Mouse (Mus musculus) mouse trophoblast stem cell (cell line): ENCODE data around the gene Dcaf11.

Experiments
- in situ Hi-C, 2 experiments: fragments of 300-500 bp; cut with MseI, MboI; formaldehyde crosslinking; loops; 2 replicates in 1 of 2; 3 replicates in 1 of 2; pipeline ENCODE4 v1.15.1; 2025

Gene Dcaf11

GRCm38 (mm10) chr14:55559799-55560201 is at the start of gene Dcaf11:
Dcaf11 (plus strand) TSS chr14:55560006.
- in situ Hi-C loops, result no loop called here

GRCm38 (mm10) chr14:55510125-55510731 is 49.6 kb upstream of the Dcaf11 start, which contains the start of gene Cpne6:
Cpne6 (plus strand) TSS chr14:55510445.
- in situ Hi-C loops, result no loop called here

- in situ Hi-C loops, result no loop called here
These were observed 48.8 kb upstream of the Dcaf11 start for GRCm38 (mm10) chr14:55511037-55511436.

- in situ Hi-C loops, result no loop called here
These were observed 45.9 kb upstream of the Dcaf11 start for GRCm38 (mm10) chr14:55513927-55514326.

GRCm38 (mm10) chr14:55515846-55516245 is 44.0 kb upstream of the Dcaf11 start:
- in situ Hi-C loops, result no loop called here

- in situ Hi-C loops, result no loop called here
These were observed 40.9 kb upstream of the Dcaf11 start for GRCm38 (mm10) chr14:55518897-55519296.

- in situ Hi-C loops, result no loop called here
These were observed 40.2 kb upstream of the Dcaf11 start for GRCm38 (mm10) chr14:55519604-55520003.

GRCm38 (mm10) chr14:55520451-55521361 is 39.1 kb upstream of the Dcaf11 start:
- in situ Hi-C loops, result no loop called here

- in situ Hi-C loops, result no loop called here
These were observed 35.7 kb upstream of the Dcaf11 start for GRCm38 (mm10) chr14:55524062-55524461.

GRCm38 (mm10) chr14:55524785-55525184 is 35.0 kb upstream of the Dcaf11 start, which contains the start of gene Nrl:
Nrl (minus strand) TSS chr14:55524981.
- in situ Hi-C loops, result no loop called here

- in situ Hi-C loops, result no loop called here
These were observed 33.1 kb upstream of the Dcaf11 start for GRCm38 (mm10) chr14:55526674-55527073.

GRCm38 (mm10) chr14:55527940-55528339 is 31.9 kb upstream of the Dcaf11 start:
- in situ Hi-C loops, result no loop called here

- in situ Hi-C loops, result no loop called here
These were observed 23.6 kb upstream of the Dcaf11 start for GRCm38 (mm10) chr14:55536116-55536745.

GRCm38 (mm10) chr14:55540067-55540786 is 19.6 kb upstream of the Dcaf11 start, which contains the start of gene Pck2:
Pck2 (plus strand) TSS chr14:55540266.
- in situ Hi-C loops, result no loop called here

GRCm38 (mm10) chr14:55540787-55541321 is 19.0 kb upstream of the Dcaf11 start:
- in situ Hi-C loops, result no loop called here

GRCm38 (mm10) chr14:55542268-55542667 is 17.5 kb upstream of the Dcaf11 start:
- in situ Hi-C loops, result no loop called here

GRCm38 (mm10) chr14:55544334-55544733 is 15.5 kb upstream of the Dcaf11 start:
- in situ Hi-C loops, result no loop called here

GRCm38 (mm10) chr14:55550191-55550590 is 9.6 kb upstream of the Dcaf11 start:
- in situ Hi-C loops, result no loop called here

- in situ Hi-C loops, result no loop called here
These were observed 8.5 kb upstream of the Dcaf11 start for GRCm38 (mm10) chr14:55551347-55551746.

- in situ Hi-C loops, result no loop called here
These were observed 8.0 kb upstream of the Dcaf11 start for GRCm38 (mm10) chr14:55551794-55552193.

GRCm38 (mm10) chr14:55554635-55555034 is 5.2 kb upstream of the Dcaf11 start:
- in situ Hi-C loops, result no loop called here
